Mouse (Mus musculus): ENCODE measurements around the gene Ednra.
A peak's percentile ranks its signal among the peaks of the same experiment; 100 is the strongest.

DNA sequence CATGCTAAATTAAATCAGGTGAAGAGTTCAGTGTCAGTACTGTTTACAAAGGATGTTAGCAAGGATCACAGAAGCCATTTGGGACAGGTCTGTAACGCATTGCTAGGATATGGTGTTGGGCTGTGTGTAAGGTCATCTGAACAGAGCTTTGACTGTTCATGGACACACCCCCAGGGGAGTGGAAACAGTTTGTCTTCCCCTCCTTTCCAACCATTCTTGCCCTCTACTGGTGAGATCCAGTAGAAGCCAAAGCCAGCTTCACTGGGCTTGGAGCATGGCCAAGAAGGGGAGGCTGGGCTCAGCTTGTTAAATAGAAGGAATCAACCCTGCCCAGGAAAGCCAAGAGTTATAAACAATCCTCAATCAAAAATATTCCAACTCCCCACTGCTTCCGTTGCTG lies 106.3 kb downstream of the Ednra start:
- peak; percentile 17; the same call in 1 of the 2 replicates for TF ChIP-seq CTCF (conservative IDR thresholded peaks at IDR 0.05; ENCODE audit: low read length)
- no peak for TF ChIP-seq POU5F1 (IDR thresholded peaks at IDR 0.05; ENCODE audit: borderline replicate concordance, low read length)

Measured in E14TG2a.4 (cell line).